Comparison of ENCODE assay signal across 11 mouse cellular contexts in genomic region chr1:88143966-88144675, GRCm38 (mm10). TPM values are rescaled to one million over a fixed set of nuclear protein-coding genes. Genes with fewer than 3 reads are reported as not detected.
DNase-seq lines count a peak whose midpoint lies in the region; ATAC-seq and TF ChIP-seq lines count a peak whose summit lies in the region.
"Not testable (repeated sequence)": the region's sequence is repeated elsewhere in the genome, so short reads cannot be mapped to it uniquely, and the experiment has no call there.
"Had no signal": no experiment of that assay in that cellular context is flagged by ENCODE, and none has a peak within 500 bp of the region (broad histone marks: within the 10 kb centered on the region; RNA-seq: fewer than 3 reads in every experiment).

No protein-coding gene starts in this region.

- not testable (repeated sequence) for H3K4me1 ChIP-seq in embryonic facial prominence, embryonic 10.5 days; kidney, embryonic 16.5 days (ENCODE audit: insufficient read depth, low read length); stomach, embryonic 14.5 days (ENCODE audit: control insufficient read depth, insufficient read depth, low read length)
- peaks cover 0 to 10% of the 10 kb centered on the region in 2 experiments; a peak in 2 of 4 replicates for H3K4me1 ChIP-seq in liver, embryonic 14.5 days (replicated peaks; ENCODE audit: control insufficient read depth in 2 of 2, insufficient read depth in 2 of 2, low read length in 1 of 2)

- peak; percentile 68 for TF ChIP-seq CTCF in liver, embryonic 14.5 days (IDR thresholded peaks at IDR 0.05; ENCODE audit: low read depth)

- peak; percentile 54 for DNase-seq in CD4-positive, CD25-positive, alpha-beta regulatory T cell, adult 2 months (ENCODE audit: low read depth, low spot score)
- DNase-seq in brain, adult 2 months (ENCODE audit: low read depth, low spot score), result peak; percentile 58
- peak; percentile 49 for DNase-seq in embryonic facial prominence, embryonic 10.5 days (ENCODE audit: low spot score)
- peak; percentile 17 for DNase-seq in heart, adult 8-10 months (ENCODE audit: low spot score)
- peak in 1 of 3 experiments; percentile 14 for DNase-seq in liver, embryonic 14.5 days (ENCODE audit: low read depth in 3 of 3, low spot score in 3 of 3)
- DNase-seq in naive thymus-derived CD4-positive, alpha-beta T cell, adult 2 months (ENCODE audit: low read depth), result peak; percentile 29

- not testable (repeated sequence) for TF ChIP-seq EP300 in liver, embryonic 14.5 days (IDR thresholded peaks at IDR 0.05; ENCODE audit: low read depth)

- H3K27ac ChIP-seq in embryonic facial prominence, embryonic 10.5 days (replicated peaks); kidney, embryonic 16.5 days (ENCODE audit: low read length); liver, embryonic 14.5 days; stomach, embryonic 14.5 days (ENCODE audit: low read length): not testable (repeated sequence)

- H3K36me3 ChIP-seq in embryonic facial prominence, embryonic 10.5 days (replicated peaks); kidney, embryonic 16.5 days (ENCODE audit: insufficient read depth, low read length); liver, embryonic 14.5 days (replicated peaks; ENCODE audit: control insufficient read depth, insufficient read depth, low read depth); stomach, embryonic 14.5 days (ENCODE audit: control insufficient read depth, insufficient read depth, low read length): not testable (repeated sequence)

- 2% methylated on average over 5 of the region's 5 CpGs for WGBS in embryonic facial prominence, embryonic 10.5 days
- WGBS in kidney, embryonic 16.5 days, result 2% methylated on average over 4 of the region's 5 CpGs
- 5% methylated on average over 4 of the region's 5 CpGs for WGBS in liver, embryonic 14.5 days (ENCODE audit: insufficient replicate concordance)
- WGBS in stomach, embryonic 14.5 days, result 3% methylated on average over 5 of the region's 5 CpGs

- not testable (repeated sequence) for H3K9me3 ChIP-seq in embryonic facial prominence, embryonic 10.5 days; kidney, embryonic 16.5 days (ENCODE audit: low read length); liver, embryonic 14.5 days (ENCODE audit: control insufficient read depth, low read length); stomach, embryonic 14.5 days (ENCODE audit: control insufficient read depth, low read depth, low read length)

- H3K9ac ChIP-seq in kidney, embryonic 16.5 days (replicated peaks; ENCODE audit: low read length); liver, embryonic 14.5 days (replicated peaks); stomach, embryonic 14.5 days (replicated peaks; ENCODE audit: low read depth, low read length): not testable (repeated sequence)

- not testable (repeated sequence) for H3K27me3 ChIP-seq in embryonic facial prominence, embryonic 10.5 days (replicated peaks; ENCODE audit: low read depth, poor library complexity, severe bottlenecking); kidney, embryonic 16.5 days (ENCODE audit: insufficient read depth, low read length); liver, embryonic 14.5 days (ENCODE audit: control insufficient read depth, insufficient read depth, low read length); stomach, embryonic 14.5 days (ENCODE audit: control insufficient read depth, insufficient read depth, low read length)

- peak; percentile 63; the same call in 1 of the 2 replicates for ATAC-seq in kidney, embryonic 16.5 days (ENCODE audit: low FRiP score, low TSS enrichment)
- peak; percentile 34; the same call in 1 of the 2 replicates for ATAC-seq in liver, embryonic 14.5 days (ENCODE audit: insufficient read depth)
- ATAC-seq in stomach, embryonic 14.5 days (ENCODE audit: insufficient number of reproducible peaks, insufficient read depth, low FRiP score, low read depth), result peak; percentile 33; the same call in 1 of the 2 replicates

- H3K4me3 ChIP-seq in embryonic facial prominence, embryonic 10.5 days; kidney, embryonic 16.5 days (ENCODE audit: low read length); liver, embryonic 14.5 days (ENCODE audit: insufficient read depth in 1 of 2, low read depth in 2 of 2, low read length in 2 of 2); stomach, embryonic 14.5 days (ENCODE audit: low read depth, low read length): not testable (repeated sequence)

- not testable (repeated sequence) for H3K4me2 ChIP-seq in kidney, embryonic 16.5 days (replicated peaks; ENCODE audit: low read depth, low read length); liver, embryonic 14.5 days (ENCODE audit: low read depth); stomach, embryonic 14.5 days (replicated peaks; ENCODE audit: low read depth, low read length)

RNA-seq across cellular contexts. Expression of gene Ugt1a6a, which starts 9.5 kb away (rescaled TPM):
- polyA plus RNA-seq in embryonic facial prominence, embryonic 10.5 days (2016; fragmentation: Nextera tagmentation; extraction: Ambion mirVana), result 0.04 and 0.45 TPM in 2 replicates
- total RNA-seq in heart, adult 8-10 months (2022), result 1 to 10 TPM; 1.6 to 2.6 (median 2.4) TPM
- 6.0 and 6.7 TPM in 2 replicates for polyA plus RNA-seq in kidney, embryonic 16.5 days (2015; fragmentation: Nextera tagmentation; extraction: Ambion mirVana)
- 3.5 and 3.6 TPM in 2 replicates for polyA plus RNA-seq in liver, embryonic 14.5 days (2012; rRNA removed)
- 7.1 and 8.2 TPM in 2 replicates for polyA plus RNA-seq in liver, embryonic 14.5 days (2014; fragmentation: Nextera tagmentation; extraction: Ambion mirVana)
- polyA plus RNA-seq in stomach, embryonic 14.5 days (2014; fragmentation: Nextera tagmentation; extraction: Ambion mirVana), result 23.8 and 25.4 TPM in 2 replicates

RNA-seq across cellular contexts. Expression of gene Ugt1a5, which starts 21.7 kb away (rescaled TPM):
- not detected in 2 replicates for polyA plus RNA-seq in embryonic facial prominence, embryonic 10.5 days (2016; fragmentation: Nextera tagmentation; extraction: Ambion mirVana)
- under 1 TPM in 3 of 4 experiments, not detected in 1; 0.12 to 0.26 (median 0.22) TPM for total RNA-seq in heart, adult 8-10 months (2022)
- not detected in 2 replicates for polyA plus RNA-seq in kidney, embryonic 16.5 days (2015; fragmentation: Nextera tagmentation; extraction: Ambion mirVana)
- polyA plus RNA-seq in liver, embryonic 14.5 days (2012; rRNA removed), result 0.11 and 0.15 TPM in 2 replicates
- not detected in 2 replicates for polyA plus RNA-seq in liver, embryonic 14.5 days (2014; fragmentation: Nextera tagmentation; extraction: Ambion mirVana)
- polyA plus RNA-seq in stomach, embryonic 14.5 days (2014; fragmentation: Nextera tagmentation; extraction: Ambion mirVana), result 0.28 TPM in 1 of 2 replicates, not detected in the other
- polyA plus RNA-seq: forebrain, embryonic 16.5 days; hindbrain, embryonic 13.5 days; liver, embryonic 15.5 days had no signal

RNA-seq across cellular contexts. Expression of gene Ugt1a6b, which starts 41.1 kb away (rescaled TPM):
- polyA plus RNA-seq in embryonic facial prominence, embryonic 10.5 days (2016; fragmentation: Nextera tagmentation; extraction: Ambion mirVana), result not detected in 2 replicates
- total RNA-seq in heart, adult 8-10 months (2022), result 1 to 10 TPM in 2 of 4 experiments, under 1 TPM in 1, not detected in 1; 0.83 to 1.3 (median 1.1) TPM
- polyA plus RNA-seq in kidney, embryonic 16.5 days (2015; fragmentation: Nextera tagmentation; extraction: Ambion mirVana), result 0.81 and 0.82 TPM in 2 replicates
- polyA plus RNA-seq in liver, embryonic 14.5 days (2012; rRNA removed), result 2.3 and 3.1 TPM in 2 replicates
- polyA plus RNA-seq in liver, embryonic 14.5 days (2014; fragmentation: Nextera tagmentation; extraction: Ambion mirVana), result 4.8 and 5.1 TPM in 2 replicates
- polyA plus RNA-seq in stomach, embryonic 14.5 days (2014; fragmentation: Nextera tagmentation; extraction: Ambion mirVana), result 2.0 and 3.0 TPM in 2 replicates

RNA-seq across cellular contexts. Expression of gene Ugt1a7c, which starts 49.3 kb away (rescaled TPM):
- 0.15 and 0.36 TPM in 2 replicates for polyA plus RNA-seq in embryonic facial prominence, embryonic 10.5 days (2016; fragmentation: Nextera tagmentation; extraction: Ambion mirVana)
- total RNA-seq in heart, adult 8-10 months (2022), result 1 to 10 TPM in 2 of 4 experiments, under 1 TPM in 2; 0.68 to 1.4 (median 0.95) TPM
- polyA plus RNA-seq in kidney, embryonic 16.5 days (2015; fragmentation: Nextera tagmentation; extraction: Ambion mirVana), result 10.5 and 10.9 TPM in 2 replicates
- polyA plus RNA-seq in liver, embryonic 14.5 days (2012; rRNA removed), result 0.58 and 1.1 TPM in 2 replicates
- 0.97 and 1.8 TPM in 2 replicates for polyA plus RNA-seq in liver, embryonic 14.5 days (2014; fragmentation: Nextera tagmentation; extraction: Ambion mirVana)
- polyA plus RNA-seq in stomach, embryonic 14.5 days (2014; fragmentation: Nextera tagmentation; extraction: Ambion mirVana), result 3.0 and 4.7 TPM in 2 replicates

RNA-seq across cellular contexts. Expression of gene Ugt1a2, which starts 56.3 kb away (rescaled TPM):
- polyA plus RNA-seq in embryonic facial prominence, embryonic 10.5 days (2016; fragmentation: Nextera tagmentation; extraction: Ambion mirVana), result not detected in 2 replicates
- total RNA-seq in heart, adult 8-10 months (2022), result under 1 TPM in 1 of 4 experiments, not detected in 3; 0.12 TPM
- 68.4 and 84.9 TPM in 2 replicates for polyA plus RNA-seq in kidney, embryonic 16.5 days (2015; fragmentation: Nextera tagmentation; extraction: Ambion mirVana)
- polyA plus RNA-seq in liver, embryonic 14.5 days (2012; rRNA removed), result 0.02 and 0.03 TPM in 2 replicates
- polyA plus RNA-seq in liver, embryonic 14.5 days (2014; fragmentation: Nextera tagmentation; extraction: Ambion mirVana), result not detected in 2 replicates
- polyA plus RNA-seq in stomach, embryonic 14.5 days (2014; fragmentation: Nextera tagmentation; extraction: Ambion mirVana), result 0.28 and 0.69 TPM in 2 replicates
- polyA plus RNA-seq: forebrain, embryonic 16.5 days; hindbrain, embryonic 13.5 days had no signal
